Mouse (Mus musculus) lung, postnatal 10 days (tissue): ENCODE results near the gene Spata46.

Experiments
- DNase-seq: peaks from one replicate; pipeline ENCODE4 v3.0.0; 2021

Gene Spata46

GRCm38 (mm10) chr1:170308503-170308902 is at the start of gene Spata46:
Spata46 (plus strand) TSS chr1:170308803.
- no peak for DNase-seq

GRCm38 (mm10) chr1:170270281-170270680 is 38.3 kb upstream of the Spata46 start:
- no peak for DNase-seq

- DNase-seq = no peak
These were observed 37.9 kb upstream of the Spata46 start for GRCm38 (mm10) chr1:170270696-170271095.

GRCm38 (mm10) chr1:170273252-170273651 is 35.4 kb upstream of the Spata46 start:
- DNase-seq = no peak

GRCm38 (mm10) chr1:170277016-170277415 is 31.6 kb upstream of the Spata46 start, which contains the start of gene Sh2d1b1:
Sh2d1b1 (plus strand) TSS chr1:170277320.
- DNase-seq = no peak

- no peak for DNase-seq
These were observed 26.0 kb upstream of the Spata46 start for GRCm38 (mm10) chr1:170282415-170283129.

GRCm38 (mm10) chr1:170292239-170292951 is 16.2 kb upstream of the Spata46 start:
- peak; percentile 83 for DNase-seq

GRCm38 (mm10) chr1:170293257-170293656 is 15.3 kb upstream of the Spata46 start:
- no peak for DNase-seq

GRCm38 (mm10) chr1:170294786-170295570 is 13.6 kb upstream of the Spata46 start:
- no peak for DNase-seq

- no peak for DNase-seq
These were observed 9.1 kb upstream of the Spata46 start for GRCm38 (mm10) chr1:170299496-170299895.

GRCm38 (mm10) chr1:170301686-170302085 is 6.9 kb upstream of the Spata46 start:
- DNase-seq = no peak

GRCm38 (mm10) chr1:170302456-170302855 is 6.1 kb upstream of the Spata46 start:
- no peak for DNase-seq

GRCm38 (mm10) chr1:170303103-170303502 is 5.5 kb upstream of the Spata46 start:
- no peak for DNase-seq

GRCm38 (mm10) chr1:170305002-170305401 is 3.6 kb upstream of the Spata46 start:
- DNase-seq = no peak

GRCm38 (mm10) chr1:170306232-170306631 is 2.4 kb upstream of the Spata46 start, which contains the start of gene Gm7694:
Gm7694 (minus strand) TSS chr1:170306332.
- no peak for DNase-seq

- DNase-seq = no peak
These were observed 2.8 kb downstream of the Spata46 start for GRCm38 (mm10) chr1:170311431-170311830.

GRCm38 (mm10) chr1:170322046-170322445 is 13.4 kb downstream of the Spata46 start:
- DNase-seq = no peak

- peak; percentile 40 for DNase-seq
These were observed 14.4 kb downstream of the Spata46 start for GRCm38 (mm10) chr1:170323001-170323400.

GRCm38 (mm10) chr1:170324312-170324711 is 15.7 kb downstream of the Spata46 start:
- no peak for DNase-seq

- DNase-seq = no peak
These were observed 16.7 kb downstream of the Spata46 start for GRCm38 (mm10) chr1:170325277-170325676.

GRCm38 (mm10) chr1:170331926-170332325 is 23.3 kb downstream of the Spata46 start:
- no peak for DNase-seq

GRCm38 (mm10) chr1:170332775-170333174 is 24.2 kb downstream of the Spata46 start:
- no peak for DNase-seq

GRCm38 (mm10) chr1:170339943-170340342 is 31.3 kb downstream of the Spata46 start:
- no peak for DNase-seq
